Mouse (Mus musculus): ENCODE results near the gene Ildr2.

DNA sequence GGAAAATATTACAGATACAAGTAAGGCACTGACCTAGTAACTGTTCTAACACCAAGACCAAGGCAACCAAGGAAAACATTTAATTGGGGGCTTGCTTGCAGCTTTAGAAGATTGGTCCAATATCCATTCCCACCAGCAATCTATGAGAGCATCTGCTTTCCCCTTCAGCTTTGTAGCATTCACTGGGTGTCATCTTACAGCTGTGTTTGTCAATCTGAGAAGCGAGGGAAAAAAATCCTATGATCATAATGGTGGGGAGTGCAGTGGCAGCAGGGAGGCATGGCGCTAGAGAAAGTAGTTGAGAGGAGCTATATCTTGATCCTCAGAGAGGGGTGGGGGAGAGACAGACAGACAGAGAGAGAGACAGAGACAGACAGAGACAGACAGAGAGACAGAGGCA, 88.1 kb downstream of the Ildr2 start:
- TF ChIP-seq EP300 (IDR thresholded peaks at IDR 0.05; ENCODE audit: low read depth), result no peak
- TF ChIP-seq CTCF (IDR thresholded peaks at IDR 0.05; ENCODE audit: low read depth), result no peak
